Mouse (Mus musculus): Measurements from ENCODE around the gene Defb21.

- TF ChIP-seq EP300 (IDR thresholded peaks at IDR 0.05; ENCODE audit: low read length) (no peak), KAT2A (IDR thresholded peaks at IDR 0.05; ENCODE audit: insufficient replicate concordance, low read length) (no peak), HCFC1 (IDR thresholded peaks at IDR 0.05; ENCODE audit: low read depth, low read length) (no peak), TBP (conservative IDR thresholded peaks at IDR 0.05; ENCODE audit: low read depth, low read length) (no peak), CTCF (conservative IDR thresholded peaks at IDR 0.05 in 1 of 2, IDR thresholded peaks at IDR 0.05 in 1 of 2; ENCODE audit: low read depth in 2 of 2, low read length in 2 of 2) (no peak)
Observed at GRCm38 (mm10) chr2:152569881-152570280, 2.7 kb upstream of the Defb21 start.

All from CH12.LX (cell line).